Comparison of ENCODE assay signal across 20 mouse cellular contexts in the genomic region with DNA sequence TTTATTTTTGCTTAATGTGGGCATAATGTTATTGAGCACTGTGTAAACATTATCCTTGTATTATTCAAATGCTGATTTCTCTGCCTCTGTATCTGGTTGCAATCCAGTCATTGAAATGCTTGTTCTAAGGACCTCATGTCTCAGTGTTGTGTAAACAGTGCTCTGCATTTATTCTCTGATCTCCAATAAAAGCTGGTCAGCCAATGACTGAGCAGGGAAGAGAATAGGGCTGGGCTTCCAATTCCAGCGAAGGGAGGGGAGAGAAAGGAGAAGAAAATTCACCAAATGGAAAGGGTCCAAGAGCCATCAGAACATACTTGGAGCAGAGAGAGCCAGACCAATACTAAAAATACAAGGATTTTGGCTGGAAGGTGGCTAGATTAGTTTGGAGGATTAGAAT. TPM values are rescaled to one million over a fixed set of nuclear protein-coding genes. Genes with fewer than 3 reads are reported as not detected.
DNase-seq lines count a peak whose midpoint lies in the region; ATAC-seq and TF ChIP-seq lines count a peak whose summit lies in the region.
"Had no signal": no experiment of that assay in that cellular context is flagged by ENCODE, and none has a peak within 500 bp of the region (broad histone marks: within the 10 kb centered on the region; RNA-seq: fewer than 3 reads in every experiment).

No protein-coding gene starts in this region.

- no peak overlapping the region for H3K27ac ChIP-seq in forebrain, embryonic 14.5 days (ENCODE audit: low read depth, low read length)
- H3K27ac ChIP-seq in forebrain, postnatal 0 days (ENCODE audit: low read depth, low read length): no peak overlapping the region
- H3K27ac ChIP-seq in hindbrain, postnatal 0 days: no peak overlapping the region
- H3K27ac ChIP-seq in hindbrain, embryonic 11.5 days (ENCODE audit: low read depth, low read length): no peak overlapping the region
- H3K27ac ChIP-seq in lung, embryonic 16.5 days (ENCODE audit: low read length): no peak overlapping the region
- H3K27ac ChIP-seq: embryonic facial prominence, embryonic 12.5 days; heart, embryonic 15.5 days; hindbrain, embryonic 10.5 days; hindbrain, embryonic 15.5 days had no signal

- no peaks in the 10 kb centered on the region for H3K9me3 ChIP-seq in forebrain, embryonic 14.5 days (replicated peaks; ENCODE audit: control insufficient read depth, low read length)
- H3K9me3 ChIP-seq in forebrain, postnatal 0 days (ENCODE audit: low read length): no peaks in the 10 kb centered on the region
- H3K9me3 ChIP-seq in hindbrain, postnatal 0 days (ENCODE audit: low read length): no peaks in the 10 kb centered on the region
- no peaks in the 10 kb centered on the region for H3K9me3 ChIP-seq in hindbrain, embryonic 11.5 days (ENCODE audit: control insufficient read depth, low read length)
- H3K9me3 ChIP-seq in lung, embryonic 16.5 days (ENCODE audit: control insufficient read depth, low read length): no peaks in the 10 kb centered on the region; the same call in 1 of the 2 replicates
- H3K9me3 ChIP-seq: embryonic facial prominence, embryonic 12.5 days; heart, embryonic 15.5 days; hindbrain, embryonic 10.5 days; hindbrain, embryonic 15.5 days had no signal

- H3K36me3 ChIP-seq in forebrain, embryonic 14.5 days (ENCODE audit: control insufficient read depth, insufficient read depth, low read length): no peaks in the 10 kb centered on the region
- no peaks in the 10 kb centered on the region for H3K36me3 ChIP-seq in forebrain, postnatal 0 days (ENCODE audit: insufficient read depth)
- H3K36me3 ChIP-seq in hindbrain, postnatal 0 days (ENCODE audit: insufficient read depth, low read length): no peaks in the 10 kb centered on the region
- no peaks in the 10 kb centered on the region for H3K36me3 ChIP-seq in hindbrain, embryonic 11.5 days (ENCODE audit: control insufficient read depth, insufficient read depth, low read length)
- no peaks in the 10 kb centered on the region for H3K36me3 ChIP-seq in lung, embryonic 16.5 days (ENCODE audit: control insufficient read depth, insufficient read depth, low read length)
- H3K36me3 ChIP-seq: embryonic facial prominence, embryonic 12.5 days; heart, embryonic 15.5 days; hindbrain, embryonic 10.5 days; hindbrain, embryonic 15.5 days had no signal

- H3K4me3 ChIP-seq in forebrain, embryonic 14.5 days (ENCODE audit: low read depth, low read length): no peak overlapping the region
- no peak overlapping the region for H3K4me3 ChIP-seq in forebrain, postnatal 0 days (ENCODE audit: low read depth, low read length)
- no peak overlapping the region for H3K4me3 ChIP-seq in hindbrain, postnatal 0 days (ENCODE audit: low read length)
- H3K4me3 ChIP-seq in hindbrain, embryonic 11.5 days (ENCODE audit: low read depth, low read length): no peak overlapping the region
- H3K4me3 ChIP-seq in lung, embryonic 16.5 days (ENCODE audit: low read length): no peak overlapping the region
- H3K4me3 ChIP-seq: embryonic facial prominence, embryonic 12.5 days; heart, embryonic 15.5 days; hindbrain, embryonic 10.5 days; hindbrain, embryonic 15.5 days had no signal

- H3K4me1 ChIP-seq in forebrain, embryonic 14.5 days (ENCODE audit: control insufficient read depth, insufficient read depth, low read length): no peaks in the 10 kb centered on the region
- no peaks in the 10 kb centered on the region for H3K4me1 ChIP-seq in forebrain, postnatal 0 days (ENCODE audit: insufficient read depth)
- no peaks in the 10 kb centered on the region for H3K4me1 ChIP-seq in hindbrain, postnatal 0 days (ENCODE audit: insufficient read depth, low read length)
- no peaks in the 10 kb centered on the region for H3K4me1 ChIP-seq in hindbrain, embryonic 11.5 days (replicated peaks; ENCODE audit: control insufficient read depth, insufficient read depth, low read length)
- H3K4me1 ChIP-seq in lung, embryonic 16.5 days (replicated peaks; ENCODE audit: control insufficient read depth, insufficient read depth, low read length): no peaks in the 10 kb centered on the region; the same call in 1 of the 2 replicates
- H3K4me1 ChIP-seq: embryonic facial prominence, embryonic 12.5 days; heart, embryonic 15.5 days; hindbrain, embryonic 10.5 days; hindbrain, embryonic 15.5 days had no signal

- DNase-seq in forebrain, embryonic 14.5 days (ENCODE audit: low spot score): peak; percentile 51
- no peak for DNase-seq in forebrain, postnatal 0 days
- peak; percentile 9 for DNase-seq in hindbrain, postnatal 0 days (ENCODE audit: low spot score)
- no peak for DNase-seq in hindbrain, embryonic 11.5 days (ENCODE audit: low spot score)
- DNase-seq in lung, postnatal 14 days: no peak
- no peak for DNase-seq in heart, postnatal 25 days (ENCODE audit: low spot score)
- DNase-seq: adrenal gland, postnatal 10 days; cerebellum, adult 11-12 months; cerebellum, adult 9-10 months; cerebellum, postnatal 25 days; gastrocnemius, postnatal 36 days; heart, adult 18-20 months; heart, postnatal 14 days had no signal

- 3% methylated on average over 1 of the region's 1 CpGs for WGBS in forebrain, embryonic 14.5 days
- WGBS in forebrain, postnatal 0 days: 9% methylated on average over 1 of the region's 1 CpGs
- 26% methylated on average over 1 of the region's 1 CpGs for WGBS in hindbrain, postnatal 0 days
- WGBS in hindbrain, embryonic 11.5 days: 57% methylated on average over 1 of the region's 1 CpGs
- 17% methylated on average over 1 of the region's 1 CpGs for WGBS in lung, embryonic 16.5 days

- ATAC-seq in forebrain, embryonic 14.5 days: peak; percentile 72; the same call in 1 of the 2 replicates
- no peak for ATAC-seq in forebrain, postnatal 0 days
- no peak for ATAC-seq in hindbrain, postnatal 0 days
- no peak for ATAC-seq in hindbrain, embryonic 11.5 days (ENCODE audit: low FRiP score)
- ATAC-seq in lung, embryonic 16.5 days (ENCODE audit: low read depth): peak; percentile 61; the same call in 1 of the 2 replicates
- ATAC-seq: inflammation-experienced regulatory T-cells, adult 6 months had no signal

- H3K27me3 ChIP-seq in forebrain, embryonic 14.5 days (replicated peaks; ENCODE audit: control insufficient read depth, insufficient read depth, low read length): no peaks in the 10 kb centered on the region
- H3K27me3 ChIP-seq in forebrain, postnatal 0 days (ENCODE audit: insufficient read depth, low read length): no peaks in the 10 kb centered on the region
- no peaks in the 10 kb centered on the region for H3K27me3 ChIP-seq in hindbrain, postnatal 0 days (ENCODE audit: insufficient read depth, low read length)
- no peaks in the 10 kb centered on the region for H3K27me3 ChIP-seq in hindbrain, embryonic 11.5 days (ENCODE audit: control insufficient read depth, insufficient read depth, low read length)
- no peaks in the 10 kb centered on the region for H3K27me3 ChIP-seq in lung, embryonic 16.5 days (ENCODE audit: control insufficient read depth, insufficient read depth, low read depth, low read length)
- H3K27me3 ChIP-seq: embryonic facial prominence, embryonic 12.5 days; heart, embryonic 15.5 days; hindbrain, embryonic 15.5 days had no signal

- H3K9ac ChIP-seq in forebrain, embryonic 14.5 days (ENCODE audit: low read length): no peak overlapping the region
- H3K9ac ChIP-seq in forebrain, postnatal 0 days: no peak overlapping the region
- no peak overlapping the region for H3K9ac ChIP-seq in hindbrain, postnatal 0 days (replicated peaks; ENCODE audit: low read length)
- H3K9ac ChIP-seq in hindbrain, embryonic 11.5 days (ENCODE audit: low read depth, low read length): no peak overlapping the region
- no peak overlapping the region for H3K9ac ChIP-seq in lung, embryonic 16.5 days (ENCODE audit: low read length)
- H3K9ac ChIP-seq: embryonic facial prominence, embryonic 12.5 days; heart, embryonic 15.5 days; hindbrain, embryonic 15.5 days had no signal

- intact Hi-C loops in heart, postnatal 25 days (cut with DNase I): no loop called here

- H3K4me2 ChIP-seq in forebrain, embryonic 14.5 days (ENCODE audit: low read length): no peak overlapping the region
- no peak overlapping the region for H3K4me2 ChIP-seq in forebrain, postnatal 0 days (ENCODE audit: low read depth)
- no peak overlapping the region for H3K4me2 ChIP-seq in hindbrain, postnatal 0 days (ENCODE audit: low read depth, low read length)
- H3K4me2 ChIP-seq in hindbrain, embryonic 11.5 days (replicated peaks; ENCODE audit: low read depth, low read length): no peak overlapping the region
- H3K4me2 ChIP-seq in lung, embryonic 16.5 days (ENCODE audit: low read depth, low read length): no peak overlapping the region
- H3K4me2 ChIP-seq: embryonic facial prominence, embryonic 12.5 days; heart, embryonic 11.5 days; heart, embryonic 15.5 days; hindbrain, embryonic 15.5 days had no signal

- no peak for TF ChIP-seq CTCF in forebrain, postnatal 0 days (IDR thresholded peaks at IDR 0.05; ENCODE audit: low read depth)
- no peak for TF ChIP-seq CTCF in hindbrain, postnatal 0 days (IDR thresholded peaks at IDR 0.05; ENCODE audit: low read depth)

RNA-seq across cellular contexts. Expression of a gene that starts 17.1 kb away (rescaled TPM):
- 76.3 and 84.1 TPM in 2 replicates for polyA plus RNA-seq in forebrain, embryonic 14.5 days (2014; fragmentation: Nextera tagmentation; extraction: Ambion mirVana)
- 75.7 and 81.7 TPM in 2 replicates for total RNA-seq in forebrain, postnatal 0 days (2014; rRNA removed)
- polyA plus RNA-seq in forebrain, postnatal 0 days (2015; fragmentation: Nextera tagmentation; extraction: Ambion mirVana): 43.5 and 45.9 TPM in 2 replicates
- 54.3 and 60.9 TPM in 2 replicates for total RNA-seq in hindbrain, postnatal 0 days (2014; rRNA removed)
- polyA plus RNA-seq in hindbrain, postnatal 0 days (2015; fragmentation: Nextera tagmentation; extraction: Ambion mirVana): 43.0 and 44.6 TPM in 2 replicates
- polyA plus RNA-seq in hindbrain, embryonic 11.5 days (2014; fragmentation: Nextera tagmentation; extraction: Ambion mirVana): 56.7 and 82.9 TPM in 2 replicates
- polyA plus RNA-seq in lung, embryonic 16.5 days (2015; fragmentation: Nextera tagmentation; extraction: Ambion mirVana): 111 TPM in 2 replicates
- total RNA-seq in heart, postnatal 25 days (2021): 10 to 100 TPM; 24.8 to 34.4 TPM

RNA-seq across cellular contexts. Expression of a gene that starts 38.1 kb away (rescaled TPM):
- polyA plus RNA-seq in forebrain, embryonic 14.5 days (2014; fragmentation: Nextera tagmentation; extraction: Ambion mirVana): 10.2 and 12.6 TPM in 2 replicates
- 6.7 and 11.3 TPM in 2 replicates for total RNA-seq in forebrain, postnatal 0 days (2014; rRNA removed)
- 8.1 and 8.4 TPM in 2 replicates for polyA plus RNA-seq in forebrain, postnatal 0 days (2015; fragmentation: Nextera tagmentation; extraction: Ambion mirVana)
- total RNA-seq in hindbrain, postnatal 0 days (2014; rRNA removed): 7.0 and 8.6 TPM in 2 replicates
- polyA plus RNA-seq in hindbrain, postnatal 0 days (2015; fragmentation: Nextera tagmentation; extraction: Ambion mirVana): 7.1 and 8.4 TPM in 2 replicates
- polyA plus RNA-seq in hindbrain, embryonic 11.5 days (2014; fragmentation: Nextera tagmentation; extraction: Ambion mirVana): 8.0 and 8.5 TPM in 2 replicates
- polyA plus RNA-seq in lung, embryonic 16.5 days (2015; fragmentation: Nextera tagmentation; extraction: Ambion mirVana): 14.3 and 14.6 TPM in 2 replicates
- 1 to 10 TPM; 4.2 to 4.5 TPM for total RNA-seq in heart, postnatal 25 days (2021)

Comparison
In these comparisons a context has a peak if more than half of its experiments do, and no peak if none do; other contexts are left out.
1. ATAC-seq: peak in forebrain, embryonic 14.5 days (single experiment) and lung, embryonic 16.5 days (single experiment); none in forebrain, postnatal 0 days (single experiment), hindbrain, postnatal 0 days (single experiment) and hindbrain, embryonic 11.5 days (single experiment).
2. DNase-seq: peak in forebrain, embryonic 14.5 days (single experiment) and hindbrain, postnatal 0 days (single experiment); none in forebrain, postnatal 0 days (single experiment), hindbrain, embryonic 11.5 days (single experiment), lung, postnatal 14 days (single experiment) and heart, postnatal 25 days (single experiment).